Mouse (Mus musculus) hindbrain, postnatal 0 days (tissue): ENCODE data around the gene Gm884. TPM values are rescaled to one million over a fixed set of nuclear protein-coding genes. Genes with fewer than 3 reads are reported as not detected.
A peak's percentile ranks its signal among the peaks of the same experiment; 100 is the strongest.

Experiments used
- ATAC-seq: fragments of 200-750 bp; cut with Nextera tagmentation; 2 replicates; pipeline ENCODE4 v1.8.0; 2017; ENCODE audit warnings: mild to moderate bottlenecking, moderate TSS enrichment, moderate library complexity
- DNase-seq: peaks from one replicate; pipeline ENCODE4 v3.0.0-alpha.2; 2015; ENCODE audit warnings: low spot score
- H3K27ac ChIP-seq: fragments of 300-500 bp; sonication (generic); 2 replicates; pipeline ENCODE4 v1.5.1; 2014; ENCODE audit warnings: mild to moderate bottlenecking
- H3K27me3 ChIP-seq: fragments of 300-500 bp; sonication (generic); 2 replicates; pipeline ENCODE4 v1.6.1; 2014; ENCODE audit warnings: low read length, mixed read lengths; ENCODE audit not compliant: insufficient read depth
- H3K36me3 ChIP-seq: fragments of 300-500 bp; sonication (generic); 2 replicates; pipeline ENCODE4 v1.6.1; 2014; ENCODE audit warnings: low read length, mixed read lengths; ENCODE audit not compliant: insufficient read depth
- H3K4me1 ChIP-seq: fragments of 300-500 bp; sonication (generic); 2 replicates; pipeline ENCODE4 v1.6.1; 2014; ENCODE audit warnings: antibody characterized with exemption, low read length, mixed read lengths; ENCODE audit not compliant: insufficient read depth
- H3K4me2 ChIP-seq: fragments of 300-500 bp; sonication (generic); 2 replicates; pipeline ENCODE4 v1.6.1; 2014; ENCODE audit warnings: low read depth, mild to moderate bottlenecking, low read length, moderate library complexity, mixed read lengths
- H3K4me3 ChIP-seq: fragments of 300-500 bp; sonication (generic); 2 replicates; pipeline ENCODE4 v1.5.1; 2014; ENCODE audit warnings: low read length
- H3K9ac ChIP-seq: fragments of 300-500 bp; sonication (generic); replicated peaks from 2 replicates; pipeline ENCODE4 v1.6.1; 2014; ENCODE audit warnings: mild to moderate bottlenecking, low read length, moderate library complexity, mixed read lengths
- H3K9me3 ChIP-seq: fragments of 300-500 bp; sonication (generic); 2 replicates; pipeline ENCODE4 v1.6.1; 2016; ENCODE audit warnings: low read length, mixed read lengths
- CTCF ChIP-seq: IDR thresholded peaks from 2 replicates; pipeline ENCODE4 v1.5.1; 2016; ENCODE audit warnings: antibody characterized with exemption, control low read depth, low read depth
- WGBS: fragments of 180-500 bp; shearing (Covaris S2); extraction: QIAGEN DNeasy Blood & Tissue Kit; methylation state at CpG from one replicate; pipeline ENCODE4 v1.1.7; 2014; 5-methylcytosine and 5-hydroxymethylcytosine counted together
- polyA plus RNA-seq: library from polyadenylated mRNA; unstranded; fragments of >200 nt; fragmentation: Nextera tagmentation; extraction: Ambion mirVana; gene quantifications from 2 replicates; pipeline ENCODE4 v1.2.1, GENCODE M21; 2015
- total RNA-seq: library from RNA; depleted of rRNA; stranded (reverse); fragments of >200 nt; gene quantifications from 2 replicates; pipeline ENCODE4 v1.2.3, GENCODE M21; 2014

Gene Gm884
- total and polyA plus RNA-seq, 2 experiments from 2014 or later, result 0.03 TPM; not detected in 1

DNA sequence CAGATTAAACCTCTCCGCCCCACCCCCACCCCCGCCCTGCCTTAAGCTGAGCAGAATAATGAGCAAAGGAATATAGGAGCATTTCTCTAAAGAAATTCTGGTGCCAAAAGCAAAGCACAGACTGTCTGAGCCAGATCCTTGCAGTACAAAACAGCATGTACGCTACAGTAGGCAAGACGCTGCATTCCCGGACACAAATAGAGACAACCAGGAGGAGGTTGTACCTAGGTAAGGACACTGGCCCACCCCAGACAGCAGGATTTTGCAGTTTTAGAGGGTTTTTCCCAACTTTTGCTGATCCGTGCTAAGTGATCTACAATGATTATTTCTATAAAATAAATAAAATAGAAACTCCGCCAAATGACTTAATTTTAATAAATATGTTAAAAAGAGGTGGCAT lies 27.7 kb upstream of the Gm884 start:
- WGBS, result 20% methylated on average over 7 of the region's 7 CpGs
- Histone ChIP-seq H3K9me3 (no peaks in the 10 kb centered on the region), H3K4me1 (peaks cover 3% of the 10 kb centered on the region; the same call in 1 of the 2 replicates), H3K4me2 (no peak overlapping the region), H3K36me3 (no peaks in the 10 kb centered on the region), H3K9ac (no peak overlapping the region), H3K27me3 (peaks cover 47% of the 10 kb centered on the region), H3K27ac (no peak overlapping the region), H3K4me3 (no peak overlapping the region)
- no peak for TF ChIP-seq CTCF
- no peak for DNase-seq
- no peak for ATAC-seq

DNA sequence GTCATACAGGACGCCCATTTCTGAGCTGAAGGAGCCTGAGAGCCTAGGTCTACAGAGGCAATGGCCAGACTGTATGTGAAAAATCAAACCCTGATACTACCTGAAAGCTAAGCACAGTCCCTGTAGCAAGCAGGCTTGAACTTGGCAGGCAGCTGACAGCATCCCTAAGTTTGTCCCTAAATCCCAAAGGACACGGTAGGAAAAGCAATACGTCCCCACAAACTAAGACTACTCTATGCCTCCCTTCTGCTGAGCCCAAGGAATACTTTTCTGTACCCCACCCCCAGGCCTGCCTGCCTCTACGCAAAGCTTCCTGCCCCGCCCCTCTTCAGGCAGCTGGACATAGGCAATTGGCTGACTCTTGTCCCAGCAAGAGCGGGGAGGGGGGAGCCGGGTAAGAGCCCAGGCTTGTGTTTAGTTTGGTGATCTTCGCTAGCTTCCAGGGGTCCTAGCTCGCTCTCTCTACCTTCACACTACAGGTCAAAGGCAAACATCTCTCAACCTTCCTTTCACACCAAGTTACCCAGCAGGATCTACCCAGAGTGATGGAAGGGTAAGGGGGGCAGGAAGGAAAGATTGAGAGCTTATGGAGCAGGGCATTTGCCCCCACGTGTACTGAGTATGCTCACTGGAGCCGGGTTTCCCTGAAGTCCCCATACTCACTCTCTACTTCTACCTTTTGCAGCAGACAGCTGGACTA lies 27.1 kb upstream of the Gm884 start:
- H3K9ac ChIP-seq, result no peak overlapping the region
- peaks cover 3% of the 10 kb centered on the region; the same call in 1 of the 2 replicates for H3K4me1 ChIP-seq
- no peak overlapping the region for H3K4me3 ChIP-seq
- H3K9me3 ChIP-seq, result no peaks in the 10 kb centered on the region
- ATAC-seq (no peak), DNase-seq (no peak)
- TF ChIP-seq CTCF, result no peak
- no peaks in the 10 kb centered on the region for H3K36me3 ChIP-seq
- H3K27me3 ChIP-seq, result peaks cover 47% of the 10 kb centered on the region
- no peak overlapping the region for H3K4me2 ChIP-seq
- H3K27ac ChIP-seq, result no peak overlapping the region
- 10% methylated on average over 11 of the region's 11 CpGs for WGBS

GRCm38 (mm10) chr11:103646301-103646700 lies 25.4 kb upstream of the Gm884 start:
- H3K4me3 ChIP-seq, result no peak overlapping the region
- H3K36me3 ChIP-seq, result no peaks in the 10 kb centered on the region
- peaks cover 3% of the 10 kb centered on the region; the same call in 1 of the 2 replicates for H3K4me1 ChIP-seq
- WGBS, result 86% methylated on average over 6 of the region's 6 CpGs
- peaks cover 35% of the 10 kb centered on the region for H3K27me3 ChIP-seq
- no peaks in the 10 kb centered on the region for H3K9me3 ChIP-seq
- no peak overlapping the region for H3K4me2 ChIP-seq
- no peak overlapping the region for H3K27ac ChIP-seq
- DNase-seq (no peak), ATAC-seq (no peak)
- no peak overlapping the region for H3K9ac ChIP-seq
- TF ChIP-seq CTCF, result no peak

DNA sequence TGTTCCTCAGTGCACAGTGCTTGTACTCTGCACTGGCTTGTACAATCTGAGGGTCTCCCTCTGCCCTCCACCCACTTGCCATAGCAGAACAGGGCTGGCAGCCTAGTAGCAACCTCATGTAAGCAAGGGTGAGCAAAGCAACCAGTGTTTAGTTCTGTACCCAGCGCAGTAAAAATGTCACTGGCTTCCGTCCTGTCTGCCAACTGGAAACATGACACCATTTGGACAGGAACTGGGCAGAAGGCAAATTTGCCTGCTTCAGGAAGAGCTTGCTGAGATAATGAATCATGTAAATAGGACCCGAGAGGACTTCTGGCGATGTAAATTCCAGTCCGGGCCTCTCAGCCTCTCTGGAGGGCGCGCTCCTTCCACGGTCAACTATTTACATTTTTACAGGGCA lies 24.8 kb upstream of the Gm884 start:
- no peak overlapping the region for H3K4me3 ChIP-seq
- H3K9me3 ChIP-seq, result no peaks in the 10 kb centered on the region
- TF ChIP-seq CTCF, result no peak
- H3K27me3 ChIP-seq, result peaks cover 31% of the 10 kb centered on the region
- ATAC-seq, result no peak
- 75% methylated on average over 8 of the region's 8 CpGs for WGBS
- no peak overlapping the region for H3K9ac ChIP-seq
- DNase-seq, result no peak
- no peak overlapping the region for H3K27ac ChIP-seq
- H3K36me3 ChIP-seq, result no peaks in the 10 kb centered on the region
- H3K4me1 ChIP-seq, result peaks cover 3% of the 10 kb centered on the region; the same call in 1 of the 2 replicates
- H3K4me2 ChIP-seq, result no peak overlapping the region

- no peak overlapping the region for H3K4me3 ChIP-seq
- WGBS, result 67% methylated on average over 9 of the region's 9 CpGs
- H3K4me2 ChIP-seq, result no peak overlapping the region
- H3K4me1 ChIP-seq, result no peaks in the 10 kb centered on the region
- no peak overlapping the region for H3K27ac ChIP-seq
- DNase-seq (no peak), ATAC-seq (no peak)
- peaks cover 16% of the 10 kb centered on the region; the same call in 1 of the 2 replicates for H3K27me3 ChIP-seq
- no peaks in the 10 kb centered on the region for H3K9me3 ChIP-seq
- H3K36me3 ChIP-seq, result no peaks in the 10 kb centered on the region
- no peak for TF ChIP-seq CTCF
- H3K9ac ChIP-seq, result no peak overlapping the region
These were observed 22.3 kb upstream of the Gm884 start for GRCm38 (mm10) chr11:103643211-103643610.

DNA sequence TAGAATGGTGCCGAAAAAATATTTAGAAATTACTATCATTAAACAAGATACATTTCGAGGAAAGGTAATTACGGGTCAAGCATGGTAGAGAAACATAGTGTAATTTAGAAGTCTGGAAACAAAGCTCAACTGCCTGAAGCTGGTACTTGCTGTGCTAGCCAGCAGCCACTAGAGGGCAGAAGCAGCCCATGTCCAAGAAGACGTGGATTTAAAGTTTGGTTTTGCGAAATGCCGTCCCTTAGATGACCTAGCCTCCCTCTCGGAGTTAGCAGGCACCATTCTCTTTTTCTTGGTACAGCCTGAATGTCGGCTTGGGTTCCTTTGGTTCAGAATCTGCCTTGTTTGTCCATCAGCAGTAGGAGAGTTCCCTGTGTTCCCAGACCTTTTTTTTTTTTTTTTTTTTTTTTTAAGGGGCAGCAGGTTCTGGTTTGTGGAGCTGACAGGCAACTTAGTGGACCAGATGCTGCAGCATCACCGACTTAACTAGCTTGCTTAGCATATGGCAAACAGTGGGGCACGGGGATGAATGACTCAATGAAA lies 18.5 kb upstream of the Gm884 start:
- 3% methylated on average over 10 of the region's 10 CpGs for WGBS

DNA sequence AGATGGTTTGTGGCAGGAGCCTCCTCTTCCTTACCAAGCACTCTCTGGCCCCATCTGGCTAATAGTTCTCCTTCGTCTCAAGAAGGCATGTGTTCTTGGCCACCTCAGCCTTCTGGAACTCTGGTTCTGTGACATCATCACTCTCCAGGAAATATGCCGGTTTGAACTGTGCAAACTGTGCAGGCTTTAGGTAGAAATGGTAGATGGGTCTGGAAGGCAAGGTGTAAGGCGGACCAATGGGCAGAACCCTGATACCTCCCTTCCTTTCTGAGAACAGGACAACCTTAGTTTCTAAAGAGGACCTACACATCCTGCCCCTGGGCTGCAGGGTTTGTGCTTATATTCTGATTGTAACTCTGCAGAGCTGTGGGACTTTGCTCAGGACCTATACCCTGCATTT lies 17.9 kb upstream of the Gm884 start, which contains the start of gene Lyzl6:
Lyzl6 (minus strand) TSS at position 101 of the 400 bp plus-strand sequence.
- H3K4me2 ChIP-seq, result peak within 1 kb of the TSS; percentile 16; the same call in 1 of the 2 replicates
- 81% methylated on average over 3 of the region's 3 CpGs for WGBS
- H3K36me3 ChIP-seq, result no peaks in the 10 kb centered on the region
- no peaks in the 10 kb centered on the region for H3K4me1 ChIP-seq
- TF ChIP-seq CTCF, result no peak
- DNase-seq (no peak), ATAC-seq (no peak)
- no peak within 1 kb of the TSS for H3K4me3 ChIP-seq
- H3K9ac ChIP-seq, result no peak within 1 kb of the TSS
- H3K9me3 ChIP-seq, result no peaks in the 10 kb centered on the region
- H3K27me3 ChIP-seq, result 0 out of 2 replicates have a peak, but pooled peaks cover 6% of the 10 kb centered on the region
- no peak within 1 kb of the TSS for H3K27ac ChIP-seq

More for the DNA sequence above, 18.5 kb upstream of the Gm884 start:
- Histone ChIP-seq H3K4me2 (peak overlapping the region; percentile 16; the same call in 1 of the 2 replicates), H3K36me3 (no peaks in the 10 kb centered on the region), H3K4me1 (no peaks in the 10 kb centered on the region), H3K27me3 (0 out of 2 replicates have a peak, but pooled peaks cover 6% of the 10 kb centered on the region), H3K27ac (no peak overlapping the region), H3K9me3 (no peaks in the 10 kb centered on the region), H3K9ac (no peak overlapping the region), H3K4me3 (no peak overlapping the region)
- peak; percentile 98 for TF ChIP-seq CTCF
- ATAC-seq (no peak), DNase-seq (peak; percentile 82)
